Mouse (Mus musculus): ENCODE data around the gene Chst12.
"Not testable (repeated sequence)": the region's sequence is repeated elsewhere in the genome, so short reads cannot be mapped to it uniquely, and the experiment has no call there.

Chst12 gene

DNA sequence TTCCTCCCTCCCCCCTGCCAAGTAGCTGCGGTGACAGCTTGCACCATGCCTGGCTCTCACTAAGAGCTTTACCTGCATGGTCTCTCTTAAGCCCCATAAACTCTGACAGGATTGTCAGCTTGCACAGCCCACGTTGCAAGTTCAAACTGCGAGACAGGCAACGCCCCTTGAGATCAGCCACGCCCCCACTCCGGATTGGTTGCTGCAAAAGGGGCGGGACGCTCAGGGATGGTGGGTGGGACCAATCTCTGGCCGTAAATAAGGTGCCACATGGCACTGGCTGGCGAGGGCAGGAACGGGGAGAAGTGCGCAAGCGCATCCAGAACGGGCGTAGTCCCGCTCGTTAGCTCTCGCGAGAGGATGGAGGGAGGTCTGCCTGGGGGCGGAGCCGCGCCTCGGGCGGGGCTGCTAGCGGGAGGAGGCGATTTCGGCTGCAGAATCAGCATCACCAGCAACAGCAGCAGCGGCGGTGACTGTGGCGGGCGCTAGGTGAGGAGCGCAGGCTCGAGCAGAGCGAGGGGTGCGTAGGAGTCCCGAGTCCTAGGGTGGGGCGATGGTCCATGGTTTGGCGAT lies at the start of gene Chst12:
Chst12 (plus strand) TSS at position 343 of the 573 bp plus-strand sequence.
- peak; percentile 100 for DNase-seq (ENCODE audit: low spot score)

DNA sequence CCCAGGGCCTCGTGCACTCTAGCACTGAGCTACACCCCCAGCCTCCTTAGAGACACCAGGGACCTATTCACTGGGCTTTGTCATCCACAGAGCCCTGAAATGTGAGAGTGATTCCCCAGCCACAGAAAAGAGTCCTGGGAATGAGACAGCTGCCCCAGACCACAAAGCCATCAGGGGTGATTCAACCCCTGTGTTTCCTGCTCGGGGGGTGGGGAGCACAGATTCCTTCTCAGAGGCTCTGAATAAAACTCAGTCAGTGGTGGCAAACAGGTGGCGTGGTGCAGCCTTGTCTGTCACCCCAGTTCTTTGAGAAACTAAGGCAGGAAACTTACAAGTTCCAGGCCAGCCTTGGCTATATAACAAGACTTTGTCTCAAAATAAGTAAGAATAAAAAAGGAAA lies 43.9 kb upstream of the Chst12 start:
- no peak for DNase-seq (ENCODE audit: low spot score)

DNA sequence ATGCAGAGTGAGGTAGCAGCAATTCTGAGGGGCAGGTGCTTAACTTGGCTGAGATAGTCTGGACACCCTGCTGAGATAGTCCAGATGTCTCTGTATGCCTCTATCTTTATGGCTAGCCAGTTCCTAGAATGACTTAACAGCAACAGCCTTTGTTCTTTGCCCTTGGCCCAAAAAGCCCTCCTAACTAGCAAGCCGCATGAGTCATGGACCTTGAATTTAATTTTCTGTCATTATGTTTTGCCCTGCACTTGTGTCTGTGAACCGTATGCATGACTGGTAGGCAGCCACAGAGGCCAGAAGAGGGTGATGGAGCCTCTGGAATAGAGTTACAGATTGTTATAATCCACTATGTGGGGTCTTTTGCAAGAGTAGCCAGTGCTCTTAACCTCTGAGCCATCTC lies 42.2 kb upstream of the Chst12 start:
- not testable (repeated sequence) for DNase-seq (ENCODE audit: low spot score)

DNA sequence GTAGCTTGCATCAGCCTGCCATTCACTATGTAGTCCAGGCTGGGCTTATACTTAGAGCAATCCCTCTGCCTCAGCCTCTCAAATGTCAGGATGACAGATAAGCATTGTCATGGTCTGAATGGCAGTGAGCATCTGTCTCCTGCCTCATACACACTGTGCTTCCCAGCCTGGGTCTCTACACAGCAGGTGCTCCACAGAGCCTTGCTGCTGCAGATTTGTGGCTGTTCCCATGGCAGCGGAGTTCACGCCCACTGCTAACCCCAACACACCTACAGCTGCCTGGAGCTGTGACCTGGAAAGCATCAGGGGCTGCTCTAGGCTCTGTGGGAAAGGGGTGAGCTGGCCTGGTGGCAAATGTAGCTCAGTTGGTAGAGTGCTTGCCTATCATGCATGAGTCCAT lies 40.4 kb upstream of the Chst12 start:
- DNase-seq (ENCODE audit: low spot score), result no peak

DNA sequence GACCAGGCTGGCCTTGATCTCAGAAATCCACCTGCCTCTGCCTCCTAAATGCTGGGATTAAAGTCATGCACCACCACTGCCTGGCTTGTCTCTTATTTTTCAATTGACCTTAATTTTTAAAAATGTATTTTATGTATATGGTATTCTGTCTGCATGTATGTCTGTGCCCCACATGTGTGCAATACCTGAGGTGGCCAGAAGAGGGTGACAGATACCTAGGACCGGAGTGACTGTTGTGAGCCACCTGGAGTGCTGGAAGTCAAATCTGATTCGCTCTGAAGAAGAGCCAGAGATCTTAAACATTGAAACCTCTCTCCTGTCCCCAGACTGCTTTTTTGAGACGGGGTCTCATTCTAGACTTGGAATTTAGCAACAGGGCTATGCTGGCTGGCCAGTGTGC lies 33.0 kb upstream of the Chst12 start:
- peak; percentile 8 for DNase-seq (ENCODE audit: low spot score)

DNA sequence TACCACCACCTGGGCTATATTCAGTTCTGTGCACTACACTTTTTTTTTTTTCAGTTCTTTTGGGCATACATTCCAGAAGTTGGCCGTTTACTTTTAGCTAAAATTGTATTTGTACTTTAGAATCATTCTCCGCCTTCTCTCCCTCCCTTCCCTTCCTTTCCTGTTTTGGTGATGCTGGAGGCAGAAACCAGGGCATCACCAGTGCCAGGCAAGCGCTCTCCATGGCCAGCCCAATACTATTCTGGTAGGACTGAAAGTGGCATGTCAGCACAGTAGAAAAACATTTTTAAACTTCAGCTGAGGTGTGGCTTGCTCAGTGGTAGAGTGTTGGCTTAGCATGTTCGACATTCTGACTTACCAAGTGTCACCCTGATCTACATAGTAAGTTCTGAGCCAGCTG lies 23.9 kb upstream of the Chst12 start:
- DNase-seq (ENCODE audit: low spot score), result no peak

DNA sequence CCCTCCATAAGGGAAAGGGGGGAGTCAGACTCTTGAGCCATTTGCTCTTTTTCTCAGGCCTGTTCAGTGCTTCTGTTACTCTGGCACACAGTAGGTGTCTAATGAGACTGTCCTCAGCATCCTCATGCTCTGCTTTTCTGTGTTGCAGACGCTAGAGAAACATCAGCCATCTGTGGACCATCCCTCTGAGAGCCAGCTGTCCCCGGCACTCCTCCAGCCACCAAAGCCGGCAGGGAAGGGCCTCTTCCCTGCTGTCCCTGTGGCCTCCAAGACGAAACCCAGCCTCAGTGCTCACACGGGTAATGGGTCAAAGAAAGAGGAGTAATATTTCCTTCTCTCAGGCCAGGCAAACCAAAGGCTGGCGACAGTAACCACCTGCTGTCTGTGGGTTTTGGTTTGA lies 14.2 kb upstream of the Chst12 start:
- no peak for DNase-seq (ENCODE audit: low spot score)

DNA sequence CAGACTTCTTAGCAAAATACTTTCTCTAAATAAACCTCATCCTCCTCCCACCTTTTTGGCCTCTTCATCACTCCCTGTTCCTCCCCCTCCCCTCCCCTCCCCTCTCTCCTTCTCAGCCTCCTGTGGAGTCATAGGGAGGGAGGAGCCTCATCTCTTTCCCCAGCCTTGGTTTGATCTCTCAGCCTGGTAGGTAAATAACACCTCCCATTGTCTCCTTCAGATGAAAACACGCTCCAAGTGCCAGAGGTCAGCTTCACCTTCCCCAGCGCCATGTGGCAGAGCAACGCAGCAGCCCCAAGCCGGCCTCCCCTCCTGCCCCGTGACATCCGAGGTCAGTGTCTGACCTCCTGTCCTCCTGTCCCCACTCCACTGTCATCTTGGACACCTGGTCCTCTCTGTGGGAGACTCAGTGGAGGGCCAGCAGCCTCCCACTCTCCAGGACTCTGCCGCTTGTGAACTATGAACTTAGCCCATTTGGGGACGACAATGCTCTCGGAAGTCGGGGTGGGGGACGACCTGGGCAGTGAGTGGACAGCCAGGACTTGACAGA lies 12.6 kb upstream of the Chst12 start:
- no peak for DNase-seq (ENCODE audit: low spot score)

DNA sequence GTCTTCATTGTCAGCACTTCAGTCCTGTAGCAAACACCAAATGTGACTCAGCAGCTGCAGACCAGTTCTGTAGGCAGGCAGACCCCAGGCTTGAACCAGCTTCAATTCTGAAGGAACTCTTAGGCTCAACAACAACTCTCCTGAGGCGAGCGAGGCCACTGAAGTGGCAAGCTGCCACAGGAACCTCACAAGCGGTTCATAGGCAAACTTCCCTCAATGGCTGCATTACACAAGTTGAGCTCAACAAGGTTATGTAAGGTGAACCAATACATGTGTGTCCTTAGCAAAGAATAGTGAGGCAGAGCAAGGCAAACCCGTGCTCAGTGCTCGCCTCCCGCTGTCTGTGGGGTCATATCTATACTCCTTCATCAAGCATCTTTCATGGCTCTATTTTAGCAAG lies 7.2 kb upstream of the Chst12 start:
- no peak for DNase-seq (ENCODE audit: low spot score)

DNA sequence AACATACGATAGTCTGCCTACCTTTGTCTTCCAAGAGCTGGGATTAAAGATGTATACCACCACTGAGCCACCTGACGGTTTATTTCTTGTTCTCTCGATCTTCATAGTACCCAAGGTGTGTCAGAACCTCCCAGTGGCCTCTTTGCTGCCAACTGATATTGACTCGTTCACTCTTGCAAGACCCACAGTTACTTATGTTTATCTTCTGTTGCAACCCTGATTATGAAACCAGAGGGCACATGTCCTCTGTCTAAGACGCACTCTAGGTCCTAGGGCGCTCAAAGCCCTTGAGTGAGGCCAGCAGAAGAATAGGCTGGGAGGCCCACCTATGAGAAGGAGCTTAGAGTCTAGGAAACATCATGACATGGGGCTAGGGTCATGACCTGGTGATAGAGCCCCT lies 4.6 kb upstream of the Chst12 start:
- DNase-seq (ENCODE audit: low spot score), result no peak

DNA sequence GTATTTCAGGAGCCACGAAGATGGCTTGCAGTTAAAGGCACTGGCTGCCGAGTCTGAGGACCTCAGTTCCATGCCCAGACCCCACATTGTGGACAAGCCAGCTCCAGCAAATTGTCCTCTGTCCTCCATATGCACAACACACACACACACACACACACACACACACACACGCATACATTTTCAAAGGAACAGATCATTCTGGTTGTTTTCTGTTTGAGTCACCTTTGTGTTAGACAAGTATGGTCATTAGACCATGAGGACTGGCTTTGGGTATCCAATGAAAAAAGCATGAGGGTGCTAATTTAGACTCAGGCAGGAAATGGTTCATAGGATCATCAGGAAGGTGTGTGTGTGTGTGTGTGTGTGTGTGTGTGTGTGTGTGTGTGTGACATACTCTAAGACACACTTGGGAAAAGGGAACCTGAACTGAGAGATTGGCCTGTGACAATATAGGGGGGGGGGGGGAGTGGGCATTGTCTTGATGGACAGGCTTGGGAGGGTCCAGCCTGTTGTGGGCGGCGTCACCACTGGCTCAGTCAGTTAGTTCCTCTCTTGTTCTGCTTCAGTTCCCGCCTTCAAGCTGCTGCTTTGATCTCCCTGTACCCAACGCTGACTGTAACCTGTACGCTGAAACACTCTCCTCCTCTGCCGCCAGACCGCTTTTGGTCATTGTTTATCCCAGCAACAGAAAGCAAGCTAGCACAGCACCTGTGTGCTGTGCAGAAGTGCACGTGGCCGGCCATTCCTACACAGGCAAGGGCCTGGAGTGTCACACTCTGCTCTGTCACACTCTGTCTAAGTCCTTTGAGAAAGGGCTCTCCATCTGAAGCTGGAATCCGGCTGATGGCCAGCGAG lies 3.1 kb upstream of the Chst12 start:
- DNase-seq (ENCODE audit: low spot score), result peak; percentile 26

DNA sequence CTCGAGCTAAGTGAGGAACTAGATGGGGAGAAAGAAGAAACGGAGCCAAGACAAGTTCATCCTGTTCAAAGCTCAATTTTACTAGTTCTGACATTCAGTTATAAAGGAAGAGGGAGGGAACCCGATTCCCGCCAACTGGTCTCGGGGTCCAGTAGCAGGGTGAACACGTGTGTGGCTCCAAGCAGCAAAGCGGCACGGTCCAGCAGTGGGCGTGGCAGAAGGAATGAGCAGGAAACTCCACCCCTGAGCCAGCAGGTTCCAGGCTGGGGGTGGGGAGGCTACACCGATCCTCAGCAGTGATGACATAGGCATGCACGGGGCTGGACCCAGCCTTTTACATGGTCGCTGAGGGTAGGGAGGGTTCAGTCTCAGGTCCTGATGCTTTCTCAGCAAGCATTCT lies 2.4 kb upstream of the Chst12 start:
- DNase-seq (ENCODE audit: low spot score), result not testable (repeated sequence)

DNA sequence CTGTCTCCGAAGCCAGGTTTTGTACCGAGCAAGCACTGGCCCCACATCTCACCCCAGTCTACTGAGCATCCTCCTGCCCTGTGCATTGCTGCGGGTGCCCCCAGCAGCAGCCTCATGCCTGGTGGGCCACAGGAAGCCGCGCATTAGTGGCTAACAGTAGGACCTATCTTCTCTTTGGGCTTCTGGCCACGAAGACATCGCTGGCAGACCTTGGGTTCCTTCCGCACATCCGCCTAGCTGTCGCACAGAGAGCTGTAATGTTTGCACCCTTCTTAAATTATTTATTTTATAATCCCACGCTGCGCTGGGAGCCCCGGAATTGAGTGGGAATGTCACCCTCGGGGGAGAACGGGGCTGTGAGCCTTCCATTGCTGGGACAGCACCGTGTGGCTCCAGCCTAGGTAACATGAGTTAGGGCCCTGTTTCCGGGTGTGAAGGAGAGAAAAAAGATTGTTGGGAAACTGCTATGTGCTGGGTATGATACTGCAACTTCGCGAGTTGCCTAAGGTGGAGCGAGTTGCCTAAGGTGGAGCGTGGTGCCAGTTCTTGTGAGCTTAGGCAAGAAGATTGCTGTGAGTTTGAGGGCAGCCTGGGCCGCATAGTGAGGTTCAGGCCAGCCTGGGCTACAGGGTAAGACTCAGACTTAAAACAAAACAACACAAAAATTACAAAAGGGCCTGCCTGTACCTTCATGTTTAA lies 895 bp downstream of the Chst12 start:
- DNase-seq (ENCODE audit: low spot score), result no peak

DNA sequence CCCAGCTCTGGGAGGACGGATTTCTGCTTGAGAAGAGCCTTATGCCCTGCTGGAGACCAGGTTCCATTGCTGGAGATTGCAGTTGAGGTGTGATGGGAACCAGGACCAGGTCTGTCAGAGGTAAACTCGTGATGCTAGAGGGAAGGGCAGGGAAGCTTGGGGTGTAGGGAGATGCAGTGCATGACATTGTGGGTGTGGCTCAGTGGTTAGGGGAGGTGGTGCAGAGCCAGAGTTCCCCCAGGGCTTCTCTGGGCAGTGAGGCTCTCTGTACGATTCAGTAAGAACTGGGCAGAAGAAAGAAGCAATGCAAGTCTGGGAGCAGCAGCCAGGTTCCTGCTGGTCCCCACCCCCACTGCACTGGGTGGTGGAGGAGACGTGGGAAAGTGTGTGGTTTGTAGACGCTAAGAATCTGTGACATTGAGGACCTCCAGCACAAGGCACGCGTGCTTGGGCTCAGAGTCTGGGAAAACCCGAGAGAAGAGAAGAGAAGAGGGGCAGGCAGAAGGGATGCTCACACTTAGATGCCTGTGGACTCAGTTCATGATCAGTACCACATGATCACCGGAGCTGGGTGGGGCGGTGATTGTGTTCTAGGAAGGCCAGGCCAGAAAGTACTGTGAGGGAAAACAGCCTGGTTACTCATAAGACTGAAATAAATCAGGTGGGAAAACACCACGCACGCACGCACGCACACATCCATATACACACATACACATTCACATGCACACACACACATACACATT lies 2.3 kb downstream of the Chst12 start:
- DNase-seq (ENCODE audit: low spot score), result no peak

DNA sequence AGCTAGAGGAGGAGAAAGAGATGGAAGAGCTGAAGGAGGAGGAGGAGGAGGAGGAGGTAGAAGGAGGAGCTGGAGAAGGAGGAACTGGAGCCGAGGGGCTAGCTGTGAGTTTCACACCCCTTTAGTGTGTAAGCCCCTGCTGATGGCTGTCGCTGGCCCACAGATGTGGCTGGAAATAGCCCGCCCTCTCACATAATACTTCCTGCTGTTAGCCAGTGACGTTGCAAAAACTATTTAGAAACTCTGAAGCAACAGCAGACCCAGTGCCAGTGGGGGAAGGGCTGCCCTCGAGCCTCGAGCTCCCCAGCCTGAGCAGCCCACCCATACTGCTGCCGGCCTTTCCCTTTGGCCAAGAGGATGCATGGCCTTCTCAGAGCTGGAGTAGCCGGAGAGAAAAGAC lies 3.3 kb downstream of the Chst12 start:
- DNase-seq (ENCODE audit: low spot score), result no peak

DNA sequence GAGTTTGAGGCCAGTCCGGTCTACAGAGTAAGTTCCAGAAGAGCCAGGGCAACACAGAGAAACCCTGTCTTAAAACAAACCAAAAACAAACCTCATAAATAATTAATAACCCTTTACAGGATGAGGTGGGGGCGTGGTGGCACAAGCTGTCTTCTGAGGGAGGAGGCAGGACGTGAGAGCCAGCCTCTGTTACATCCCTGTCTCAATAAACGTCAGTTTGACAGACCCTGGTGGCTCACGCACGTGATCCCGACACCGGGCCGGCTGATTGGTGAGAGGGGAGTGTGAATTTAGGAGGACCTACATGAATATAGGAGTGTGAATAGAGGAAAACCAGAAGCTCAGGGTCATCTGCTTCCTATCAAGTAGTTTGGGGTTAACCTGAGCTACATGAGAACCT lies 3.9 kb downstream of the Chst12 start:
- no peak for DNase-seq (ENCODE audit: low spot score)

DNA sequence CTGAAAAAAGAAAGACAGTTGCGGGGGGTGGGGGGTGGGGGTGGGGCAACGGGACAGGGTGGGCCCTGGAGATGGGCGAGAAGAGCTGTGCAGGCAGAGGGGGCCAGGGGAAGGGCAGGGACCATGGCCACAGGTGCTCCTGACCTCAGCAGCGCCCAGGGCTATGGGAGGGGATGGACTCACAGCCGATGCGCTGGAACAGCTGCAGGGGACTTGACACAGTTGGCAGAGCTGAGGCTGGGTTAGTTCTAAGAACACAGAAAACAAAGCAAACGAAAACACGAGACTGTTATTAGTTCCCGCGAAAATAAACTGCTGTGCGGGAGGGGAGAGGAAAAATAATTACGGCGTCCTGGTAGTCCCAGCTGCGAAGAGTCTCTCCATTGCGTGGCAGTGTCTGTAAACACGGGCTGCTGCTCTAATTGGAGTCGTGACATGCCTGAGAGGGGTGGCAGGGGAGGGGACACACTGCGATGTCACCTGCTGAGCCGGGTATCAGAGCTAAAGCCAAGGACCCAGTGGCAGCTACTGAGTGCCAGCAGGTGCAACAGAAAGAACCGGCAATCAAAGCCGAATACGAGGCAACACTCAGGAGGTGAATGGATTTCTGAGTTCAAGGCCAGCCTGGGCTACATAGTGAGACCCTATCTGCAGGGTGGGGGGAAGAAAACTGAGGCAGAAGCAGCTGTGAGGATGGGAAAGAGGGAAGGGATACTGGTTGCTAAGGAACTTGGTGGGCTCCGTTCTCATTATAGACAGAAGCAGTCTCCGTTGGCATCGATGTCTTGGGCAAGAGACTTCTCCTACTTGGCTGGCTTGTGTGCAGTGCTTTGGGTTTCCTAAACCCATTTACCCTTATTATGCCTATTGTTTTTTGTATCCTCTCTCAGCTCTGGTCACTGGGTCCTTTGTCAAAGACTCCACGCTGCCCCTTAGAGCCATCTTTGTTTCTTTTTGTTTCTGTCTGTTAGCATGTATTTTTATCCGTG lies 5.0 kb downstream of the Chst12 start:
- no peak for DNase-seq (ENCODE audit: low spot score)

DNA sequence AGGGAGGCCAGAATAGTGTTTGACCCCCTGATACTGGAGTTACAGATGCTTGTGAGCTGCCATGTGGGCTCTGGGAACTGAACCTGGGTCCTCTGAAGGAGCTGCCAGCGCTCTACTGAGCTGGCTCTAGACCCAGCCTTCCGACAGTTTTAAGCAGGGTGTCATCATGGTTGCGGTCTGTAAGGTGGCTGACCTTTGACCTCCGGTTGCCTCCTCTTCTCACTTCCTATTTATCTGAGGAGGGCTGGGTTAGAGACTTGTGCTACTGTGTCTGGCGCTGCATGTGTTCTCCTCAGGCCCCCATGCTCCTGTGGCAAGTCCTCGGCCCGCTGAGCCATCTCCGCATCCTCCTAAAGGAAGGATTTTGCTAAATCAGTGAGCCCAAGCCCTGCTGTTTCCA lies 8.6 kb downstream of the Chst12 start:
- DNase-seq (ENCODE audit: low spot score), result no peak

DNA sequence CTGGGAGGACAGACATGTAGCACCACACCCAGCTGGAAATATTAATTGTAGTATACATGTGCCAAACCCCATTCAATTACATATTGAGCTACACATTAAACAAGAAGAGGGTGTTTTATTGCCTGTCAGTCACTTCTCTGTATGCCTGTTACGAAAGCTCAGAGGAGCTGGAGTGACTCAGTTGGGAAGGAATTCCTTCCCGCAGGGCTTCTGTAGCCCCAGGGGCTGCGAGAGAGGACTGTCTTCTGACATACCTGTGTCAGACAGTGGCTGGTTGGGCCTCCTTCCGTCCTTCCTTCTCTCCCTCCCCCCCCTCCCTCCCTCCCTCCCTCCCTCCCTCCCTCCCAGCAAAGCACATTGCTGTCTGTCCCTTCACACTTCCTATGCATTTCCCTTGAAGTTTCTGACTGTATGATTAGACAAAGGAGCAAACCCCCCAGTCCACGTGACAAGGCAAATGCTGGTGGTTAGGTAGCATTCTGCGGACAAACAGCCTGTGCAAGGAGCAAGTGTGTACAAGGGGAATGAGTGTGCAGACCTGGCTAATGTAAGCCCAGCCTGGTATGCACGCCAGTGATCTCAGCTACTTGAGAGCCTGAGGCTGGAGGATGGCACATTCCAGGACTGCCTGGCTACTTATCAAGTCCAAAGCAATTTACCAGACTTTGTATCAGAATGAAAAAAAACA lies 9.6 kb downstream of the Chst12 start:
- DNase-seq (ENCODE audit: low spot score), result no peak

DNA sequence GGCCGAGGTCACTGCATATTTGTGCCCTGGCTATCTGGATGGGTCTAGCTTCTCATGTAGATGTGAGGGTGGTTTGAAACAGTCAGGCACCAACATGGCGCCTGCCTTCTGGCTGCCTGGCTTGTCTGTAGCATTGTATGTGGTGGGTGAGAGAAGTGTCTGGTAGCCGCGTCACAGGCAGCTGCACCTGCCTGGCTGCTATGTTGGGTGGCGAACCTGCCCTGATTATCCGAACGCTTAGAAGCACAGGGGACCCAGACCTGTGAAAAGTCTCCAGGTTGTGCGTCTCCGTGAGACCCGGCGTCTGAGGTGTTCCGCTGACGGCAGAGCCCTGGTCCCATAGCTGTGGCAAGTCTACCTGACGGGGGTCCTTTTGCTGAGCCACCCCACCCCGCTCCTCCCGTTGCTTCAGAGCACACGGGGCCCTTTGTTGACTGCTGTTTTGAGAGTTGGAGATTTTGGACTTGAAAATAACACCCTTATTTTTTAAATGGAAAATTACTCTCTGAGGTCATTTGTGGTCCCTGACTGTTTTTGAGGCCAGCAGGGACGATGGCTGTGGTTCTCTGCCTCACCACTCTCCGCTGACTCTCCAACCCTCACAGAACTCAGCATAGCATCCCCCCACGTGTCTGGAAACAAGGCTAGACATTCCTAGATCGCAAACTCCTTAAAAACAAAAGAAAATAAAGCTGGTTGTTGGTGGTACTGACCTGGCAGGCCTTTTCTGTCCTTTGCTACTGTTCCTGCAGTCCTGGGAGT lies 12.0 kb downstream of the Chst12 start:
- DNase-seq (ENCODE audit: low spot score), result no peak

Data from T-cell, adult 2 months (primary cell).